Mouse (Mus musculus): ENCODE measurements at regions not wholly inside any gene's neighbourhood (a gene's known extent, or its start where the extent isn't known, plus 50 kb on each side); places are given as distances from the start of the nearest gene placed in this dataset.

GRCm38 (mm10) chr1:42353096-42353495, 342.5 kb upstream of the Pou3f3 start:
- no peak for TF ChIP-seq EP300 (IDR thresholded peaks at IDR 0.05; ENCODE audit: insufficient read depth, low read depth, low read length)
- no peak for TF ChIP-seq CTCF (IDR thresholded peaks at IDR 0.05; ENCODE audit: low read depth, low read length)
- no peak for TF ChIP-seq POLR2A (IDR thresholded peaks at IDR 0.05; ENCODE audit: insufficient read depth, low read length)

Measured in ES-Bruce4 (cell line).